Mouse (Mus musculus) heart, embryonic 16.5 days (tissue): ENCODE measurements at regions not wholly inside any gene's neighbourhood (a gene's known extent, or its start where the extent isn't known, plus 50 kb on each side); places are given as distances from the start of the nearest gene placed in this dataset.
A peak's percentile ranks its signal among the peaks of the same experiment; 100 is the strongest.

Source experiments
- ATAC-seq: fragments of 200-750 bp; cut with Nextera tagmentation; replicated peaks from 2 replicates; pipeline ENCODE4 v1.8.0; 2017; ENCODE audit warnings: moderate number of reproducible peaks; ENCODE audit not compliant: insufficient read depth, low FRiP score; ENCODE audit errors: extremely low read depth
- H3K27ac ChIP-seq: fragments of 300-500 bp; sonication (generic); 2 replicates; pipeline ENCODE4 v1.5.1; 2014; ENCODE audit warnings: mild to moderate bottlenecking, low read length, control low read depth, moderate library complexity
- H3K27me3 ChIP-seq: fragments of 300-500 bp; sonication (generic); 2 replicates; pipeline ENCODE4 v1.6.1; 2014; ENCODE audit warnings: low read length, mixed read lengths; ENCODE audit not compliant: control insufficient read depth, insufficient read depth
- H3K36me3 ChIP-seq: fragments of 300-500 bp; sonication (generic); 2 replicates; pipeline ENCODE4 v1.6.1; 2014; ENCODE audit not compliant: control insufficient read depth, insufficient read depth
- H3K4me1 ChIP-seq: fragments of 300-500 bp; sonication (generic); 2 replicates; pipeline ENCODE4 v1.6.1; 2014; ENCODE audit warnings: low read length, mixed read lengths; ENCODE audit not compliant: control insufficient read depth, insufficient read depth
- H3K4me2 ChIP-seq: fragments of 300-500 bp; sonication (generic); 2 replicates; pipeline ENCODE4 v1.6.1; 2014; ENCODE audit warnings: low read depth, mild to moderate bottlenecking, control low read depth, low read length
- H3K4me3 ChIP-seq: fragments of 300-500 bp; sonication (generic); 2 replicates; pipeline ENCODE4 v1.5.1; 2014; ENCODE audit warnings: mild to moderate bottlenecking, control low read depth, low read length
- H3K9ac ChIP-seq: fragments of 300-500 bp; sonication (generic); 2 replicates; pipeline ENCODE4 v1.6.1; 2014; ENCODE audit warnings: low read length, control low read depth
- H3K9me3 ChIP-seq: fragments of 300-500 bp; sonication (generic); replicated peaks from 2 replicates; pipeline ENCODE4 v1.6.1; 2016; ENCODE audit warnings: low read length; ENCODE audit not compliant: control insufficient read depth
- WGBS: fragments of 180-500 bp; shearing (Covaris S2); extraction: QIAGEN DNeasy Blood & Tissue Kit; methylation state at CpG from one replicate; pipeline ENCODE4 v1.1.7; 2014; 5-methylcytosine and 5-hydroxymethylcytosine counted together

DNA sequence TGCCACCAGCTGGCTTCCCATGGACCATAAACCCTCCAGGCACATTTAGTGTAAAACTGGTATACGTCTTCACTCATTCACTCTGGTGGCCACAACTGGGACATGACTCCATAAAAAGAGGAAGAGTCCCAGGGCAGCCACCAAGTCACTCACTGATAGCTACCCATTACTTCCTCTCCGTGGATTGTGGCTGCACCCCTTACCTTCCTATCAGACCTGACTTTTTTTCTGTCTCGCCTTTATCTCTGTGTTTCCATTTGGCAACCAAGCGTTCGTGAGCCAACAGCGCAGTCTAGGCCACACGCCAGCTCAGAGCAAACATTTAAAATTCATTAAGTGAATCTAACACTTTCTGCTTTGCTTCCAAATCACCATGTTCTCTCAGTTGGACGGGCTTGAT, 53.9 kb upstream of the Slc44a1 start:
- WGBS = 55% methylated on average over 8 of the region's 8 CpGs
- no peak overlapping the region for H3K4me3 ChIP-seq
- H3K27me3 ChIP-seq = no peaks in the 10 kb centered on the region
- H3K9me3 ChIP-seq = no peaks in the 10 kb centered on the region
- no peak for ATAC-seq
- H3K36me3 ChIP-seq = no peaks in the 10 kb centered on the region
- no peak overlapping the region for H3K4me2 ChIP-seq
- H3K4me1 ChIP-seq = peaks cover 3% of the 10 kb centered on the region
- H3K27ac ChIP-seq = no peak overlapping the region
- no peak overlapping the region for H3K9ac ChIP-seq

DNA sequence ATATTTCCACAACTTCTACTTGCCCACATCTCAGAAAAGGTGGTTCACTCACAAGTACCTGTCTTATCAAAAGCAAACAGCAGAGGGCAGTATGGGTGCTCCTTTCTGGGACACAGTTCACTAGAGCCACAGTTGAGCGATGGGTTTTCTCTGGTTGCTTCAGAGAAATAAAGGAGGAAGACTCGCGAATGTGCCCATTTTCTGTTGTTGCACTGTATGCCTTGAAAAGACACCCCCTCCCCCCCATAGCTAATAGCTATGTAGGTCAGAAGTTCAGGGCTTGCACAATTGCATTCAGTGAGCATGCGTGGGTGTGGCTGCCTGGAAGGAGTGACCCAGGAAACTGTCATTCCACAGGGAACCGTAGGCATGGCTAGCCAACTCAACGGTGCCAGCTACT, 55.5 kb upstream of the Slc44a1 start:
- Histone ChIP-seq H3K4me1 (peaks cover 3% of the 10 kb centered on the region), H3K4me2 (peak overlapping the region; percentile 50), H3K27me3 (no peaks in the 10 kb centered on the region), H3K27ac (no peak overlapping the region), H3K9me3 (no peaks in the 10 kb centered on the region), H3K36me3 (no peaks in the 10 kb centered on the region), H3K9ac (no peak overlapping the region), H3K4me3 (peak overlapping the region; percentile 21; the same call in 1 of the 2 replicates)
- WGBS = 18% methylated on average over 6 of the region's 6 CpGs
- no peak for ATAC-seq

DNA sequence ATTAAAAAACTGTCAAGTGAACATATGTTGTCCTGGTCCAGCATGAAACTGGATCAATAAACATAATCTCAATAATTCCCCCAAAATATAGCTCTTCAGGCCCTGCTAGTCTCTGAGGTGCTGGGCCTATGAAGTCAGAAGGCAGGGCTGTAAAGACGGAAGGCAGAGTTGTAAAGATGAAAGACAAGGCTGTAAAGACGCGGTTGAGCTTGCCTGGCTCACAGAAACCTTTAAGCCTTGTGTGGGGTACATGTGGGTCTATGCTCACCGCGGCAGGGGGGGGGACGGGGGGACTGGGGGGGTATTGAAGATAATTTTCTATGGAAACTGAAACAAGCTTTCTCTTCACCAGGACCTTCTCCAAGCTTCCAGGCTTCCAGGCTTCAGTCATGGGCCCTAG, 56.1 kb upstream of the Slc44a1 start:
- no peaks in the 10 kb centered on the region for H3K9me3 ChIP-seq
- no peak overlapping the region for H3K9ac ChIP-seq
- no peak for ATAC-seq
- peaks cover 3% of the 10 kb centered on the region for H3K4me1 ChIP-seq
- 70% methylated on average over 6 of the region's 6 CpGs for WGBS
- H3K4me3 ChIP-seq = no peak overlapping the region
- H3K27ac ChIP-seq = no peak overlapping the region
- H3K4me2 ChIP-seq = no peak overlapping the region
- H3K27me3 ChIP-seq = no peaks in the 10 kb centered on the region
- no peaks in the 10 kb centered on the region for H3K36me3 ChIP-seq

DNA sequence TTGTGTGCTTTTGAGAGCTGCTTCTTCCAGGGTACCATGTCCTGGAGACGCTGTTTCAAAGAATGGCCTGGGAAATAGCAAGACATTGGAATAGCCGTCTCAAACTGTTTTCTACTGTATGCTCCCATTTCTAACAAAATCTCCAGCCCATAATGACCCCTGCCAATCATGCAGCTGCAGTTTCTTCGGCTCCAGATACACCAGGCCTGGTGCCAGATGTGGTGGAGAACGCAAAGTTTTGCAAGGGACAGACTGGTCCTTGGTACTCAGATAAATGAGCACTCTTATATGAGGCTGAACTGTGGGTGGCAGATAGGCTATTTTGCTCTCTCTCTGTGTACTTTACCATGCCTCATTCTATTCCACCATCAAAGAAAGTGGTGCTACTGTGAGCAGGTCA, 58.2 kb upstream of the Slc44a1 start:
- Histone ChIP-seq H3K4me2 (no peak overlapping the region), H3K9me3 (no peaks in the 10 kb centered on the region), H3K27me3 (no peaks in the 10 kb centered on the region), H3K36me3 (no peaks in the 10 kb centered on the region), H3K4me1 (peaks cover 3% of the 10 kb centered on the region), H3K9ac (no peak overlapping the region), H3K4me3 (no peak overlapping the region), H3K27ac (no peak overlapping the region)
- 65% methylated on average over 4 of the region's 4 CpGs for WGBS
- no peak for ATAC-seq

DNA sequence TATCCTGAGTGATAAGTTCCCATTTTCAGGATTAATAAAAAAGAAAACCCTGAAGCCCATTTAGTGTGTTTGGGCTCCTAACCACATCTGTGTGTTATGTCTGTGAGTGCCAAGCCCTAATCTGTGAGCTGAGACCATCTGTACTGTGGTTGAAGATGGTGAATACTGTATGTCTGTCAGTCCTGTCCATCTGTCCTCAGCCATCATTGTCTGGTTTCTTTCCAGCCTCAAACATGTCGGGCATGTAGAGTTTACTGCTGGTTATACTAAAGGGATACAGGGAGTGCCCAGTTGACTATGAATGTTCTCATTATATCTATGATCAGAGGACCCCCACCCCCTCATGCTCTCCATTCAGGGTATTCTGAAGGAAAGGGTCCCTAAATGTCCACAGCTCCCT, 60.4 kb upstream of the Slc44a1 start:
- no peak overlapping the region for H3K9ac ChIP-seq
- WGBS = 82% methylated on average over 1 of the region's 1 CpGs
- no peaks in the 10 kb centered on the region for H3K36me3 ChIP-seq
- no peak overlapping the region for H3K4me3 ChIP-seq
- no peaks in the 10 kb centered on the region for H3K27me3 ChIP-seq
- H3K4me2 ChIP-seq = no peak overlapping the region
- H3K9me3 ChIP-seq = no peaks in the 10 kb centered on the region
- H3K4me1 ChIP-seq = peaks cover 2% of the 10 kb centered on the region
- no peak overlapping the region for H3K27ac ChIP-seq
- ATAC-seq = no peak

DNA sequence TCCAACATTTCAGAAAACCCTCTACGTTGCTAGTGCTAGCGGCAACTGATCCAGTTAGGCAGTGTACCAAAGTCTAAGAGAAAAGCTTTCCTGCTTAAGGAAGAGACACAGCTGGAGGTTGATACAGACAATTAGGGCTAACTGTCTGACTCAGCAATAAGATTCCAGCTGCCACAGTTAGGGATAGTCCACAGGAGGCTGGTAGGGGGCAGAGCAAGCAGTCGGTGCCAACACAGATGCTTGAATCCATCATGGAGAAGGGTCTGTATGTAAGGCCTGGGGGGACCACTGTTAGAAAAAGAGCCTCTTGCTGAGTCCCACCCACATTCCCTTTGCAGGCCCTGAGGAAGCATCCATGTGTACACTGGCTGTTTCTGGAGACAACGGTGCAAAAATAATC, 63.2 kb upstream of the Slc44a1 start:
- Histone ChIP-seq H3K9me3 (no peaks in the 10 kb centered on the region), H3K4me2 (no peak overlapping the region), H3K9ac (no peak overlapping the region), H3K4me1 (no peaks in the 10 kb centered on the region), H3K36me3 (no peaks in the 10 kb centered on the region), H3K4me3 (no peak overlapping the region), H3K27me3 (no peaks in the 10 kb centered on the region), H3K27ac (no peak overlapping the region)
- WGBS = 82% methylated on average over 4 of the region's 4 CpGs
- ATAC-seq = no peak

DNA sequence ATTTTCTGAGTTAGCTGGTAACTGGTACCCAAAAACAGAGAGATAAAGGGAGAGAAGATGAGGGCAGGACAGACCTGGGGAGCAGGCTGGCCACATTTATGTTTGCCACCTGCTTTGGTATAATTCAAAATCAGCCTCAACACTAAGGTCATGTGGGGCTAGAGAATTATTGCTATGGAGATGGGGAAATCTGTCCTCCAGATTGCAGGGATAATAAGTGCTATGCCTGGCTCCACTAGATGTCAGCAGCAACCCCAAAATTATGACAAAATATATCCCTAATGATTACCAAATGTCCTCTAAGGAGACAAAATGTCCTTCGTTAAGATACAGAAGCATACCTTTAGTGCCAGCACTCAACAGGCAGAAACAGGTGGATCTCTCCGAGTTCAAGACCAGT, 83.8 kb upstream of the Slc44a1 start:
- Histone ChIP-seq H3K27me3 (0 out of 2 replicates have a peak, but pooled peaks cover 2% of the 10 kb centered on the region), H3K4me2 (no peak overlapping the region), H3K4me1 (peaks cover 3% of the 10 kb centered on the region; the same call in 1 of the 2 replicates), H3K27ac (no peak overlapping the region), H3K9me3 (no peaks in the 10 kb centered on the region), H3K4me3 (no peak overlapping the region), H3K9ac (no peak overlapping the region), H3K36me3 (no peaks in the 10 kb centered on the region)
- 56% methylated on average over 2 of the region's 2 CpGs for WGBS
- no peak for ATAC-seq

DNA sequence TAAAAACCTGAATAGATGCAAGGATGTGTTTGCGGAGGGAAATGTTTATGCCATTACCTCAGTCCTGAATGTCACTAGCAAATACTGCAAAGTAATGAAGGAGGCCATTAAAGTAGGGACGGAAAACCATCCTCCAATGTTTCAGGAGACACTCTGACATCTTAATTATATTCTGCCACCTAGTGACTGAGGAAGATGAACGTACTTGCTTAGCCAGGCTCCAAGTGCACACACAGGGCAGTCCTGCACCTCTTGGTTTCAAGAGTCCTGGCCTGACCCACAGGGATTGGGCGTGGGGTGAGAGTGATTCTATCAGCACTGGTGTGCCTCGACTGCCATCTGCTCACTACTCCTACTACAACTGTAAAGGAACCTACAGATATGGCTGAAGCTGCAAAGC, 85.3 kb upstream of the Slc44a1 start:
- H3K36me3 ChIP-seq = no peaks in the 10 kb centered on the region
- H3K27ac ChIP-seq = no peak overlapping the region
- peak; percentile 18; the same call in 1 of the 2 replicates for ATAC-seq
- H3K27me3 ChIP-seq = 0 out of 2 replicates have a peak, but pooled peaks cover 2% of the 10 kb centered on the region
- no peaks in the 10 kb centered on the region for H3K9me3 ChIP-seq
- H3K4me2 ChIP-seq = no peak overlapping the region
- 25% methylated on average over 5 of the region's 5 CpGs for WGBS
- no peak overlapping the region for H3K9ac ChIP-seq
- H3K4me1 ChIP-seq = peaks cover 3% of the 10 kb centered on the region; the same call in 1 of the 2 replicates
- no peak overlapping the region for H3K4me3 ChIP-seq

DNA sequence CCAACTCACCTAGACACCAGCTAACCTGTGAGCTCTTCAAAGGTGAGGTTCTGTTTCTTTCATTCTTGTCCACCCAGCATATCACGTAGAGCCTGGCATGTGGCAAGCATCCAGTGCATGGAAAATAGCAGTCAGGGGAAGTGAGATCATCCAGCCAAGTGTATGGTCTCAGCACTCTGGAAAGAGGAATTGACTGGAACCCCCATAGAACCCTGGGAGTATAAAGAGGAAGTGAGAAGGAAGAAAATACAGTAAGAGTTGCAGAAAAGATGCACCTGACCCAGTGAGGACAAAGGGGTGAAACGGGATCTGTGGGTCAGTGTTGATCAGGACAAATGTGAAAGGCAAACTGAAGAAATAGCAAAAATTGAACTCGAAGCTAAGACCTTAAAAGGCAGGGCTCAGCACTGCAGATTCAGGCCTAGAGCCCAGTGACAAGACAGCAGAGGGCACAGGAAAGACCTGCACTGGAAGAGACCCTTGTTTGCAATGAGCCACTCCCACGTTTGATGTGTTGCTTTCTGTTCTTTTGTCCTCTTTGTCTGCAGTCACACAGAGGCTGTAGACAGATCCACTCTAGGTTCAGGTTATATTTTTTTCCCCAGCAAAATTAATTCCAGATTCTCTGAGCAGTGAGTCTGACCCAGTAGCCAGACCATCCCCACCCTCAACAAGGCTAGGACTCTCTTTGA, 86.7 kb upstream of the Slc44a1 start:
- H3K4me3 ChIP-seq = no peak overlapping the region
- peaks cover 3% of the 10 kb centered on the region; the same call in 1 of the 2 replicates for H3K4me1 ChIP-seq
- H3K9ac ChIP-seq = no peak overlapping the region
- WGBS = 52% methylated on average over 4 of the region's 4 CpGs
- 0 out of 2 replicates have a peak, but pooled peaks cover 2% of the 10 kb centered on the region for H3K27me3 ChIP-seq
- ATAC-seq = 0 out of 2 replicates have a peak, but pooled peaks have one; percentile 18
- H3K36me3 ChIP-seq = no peaks in the 10 kb centered on the region
- no peak overlapping the region for H3K27ac ChIP-seq
- H3K9me3 ChIP-seq = no peaks in the 10 kb centered on the region
- H3K4me2 ChIP-seq = no peak overlapping the region
